Mouse (Mus musculus) MEL (cell line): ENCODE results near the gene Smc5.

Experiments used
- BHLHE40 ChIP-seq: IDR thresholded peaks from 2 replicates; pipeline ENCODE4 v1.6.1; 2012; ENCODE audit warnings: low read depth, mild to moderate bottlenecking, inconsistent platforms, low read length, improper control_type of control experiment, borderline replicate concordance
- CHD1 ChIP-seq: IDR thresholded peaks from 2 replicates; pipeline ENCODE4 v1.6.1; 2012; ENCODE audit warnings: low read depth, mild to moderate bottlenecking, inconsistent platforms, low read length, improper control_type of control experiment
- CHD2 ChIP-seq: IDR thresholded peaks from 2 replicates; pipeline ENCODE4 v1.6.1; 2011; ENCODE audit warnings: low read length, improper control_type of control experiment
- CTCF ChIP-seq, 3 experiments: IDR thresholded peaks in 2 of 3; conservative IDR thresholded peaks in 1 of 3; 2 replicates each; pipeline ENCODE4 v1.5.1; 2011 to 2012; ENCODE audit warnings: low read length in 3 of 3, low read depth in 2 of 3, mild to moderate bottlenecking in 2 of 3, improper control_type of control experiment in 1 of 3, inconsistent platforms in 1 of 3, mixed read lengths in 1 of 3, moderate library complexity in 1 of 3; ENCODE audit not compliant: control insufficient read depth in 1 of 3, insufficient read depth in 1 of 3, poor library complexity in 1 of 3, severe bottlenecking in 1 of 3
- EP300 ChIP-seq, 2 experiments: IDR thresholded peaks; 2 replicates each; pipeline ENCODE4 v1.6.1; 2011; ENCODE audit warnings: improper control_type of control experiment in 2 of 2, low read length in 2 of 2, low read depth in 1 of 2, mild to moderate bottlenecking in 1 of 2
- GABPA ChIP-seq: IDR thresholded peaks from 2 replicates; pipeline ENCODE4 v1.6.1; 2012; ENCODE audit warnings: low read depth, mild to moderate bottlenecking, inconsistent platforms, low read length, improper control_type of control experiment, moderate library complexity
- GATA1 ChIP-seq: IDR thresholded peaks from 2 replicates; pipeline ENCODE4 v1.6.1; 2011; ENCODE audit warnings: low read depth, low read length, improper control_type of control experiment
- MAX ChIP-seq: IDR thresholded peaks from 2 replicates; pipeline ENCODE4 v1.6.1; 2011; ENCODE audit warnings: low read length, improper control_type of control experiment
- POLR2A ChIP-seq, 2 experiments: IDR thresholded peaks; 2 replicates each; pipeline ENCODE4 v1.6.1; 2011 to 2012; ENCODE audit warnings: low read length in 2 of 2, mild to moderate bottlenecking in 2 of 2, control low read depth in 1 of 2, improper control_type of control experiment in 1 of 2, low read depth in 1 of 2, moderate library complexity in 1 of 2; ENCODE audit not compliant: control insufficient read depth in 1 of 2, insufficient read depth in 1 of 2, poor library complexity in 1 of 2
- RCOR1 ChIP-seq: IDR thresholded peaks from 2 replicates; pipeline ENCODE4 v1.6.1; 2012; ENCODE audit warnings: low read depth, mild to moderate bottlenecking, inconsistent platforms, low read length, improper control_type of control experiment
- ZMIZ1 ChIP-seq: IDR thresholded peaks from 2 replicates; pipeline ENCODE4 v1.6.1; 2012; ENCODE audit warnings: low read depth, mild to moderate bottlenecking, inconsistent platforms, low read length, improper control_type of control experiment, moderate library complexity
- ZNF384 ChIP-seq: IDR thresholded peaks from 2 replicates; pipeline ENCODE4 v1.6.1; 2012; ENCODE audit warnings: low read depth, mild to moderate bottlenecking, inconsistent platforms, low read length, improper control_type of control experiment

- TF ChIP-seq ZMIZ1: no peak
- TF ChIP-seq POLR2A (IDR thresholded peaks at IDR 0.05; ENCODE audit: control insufficient read depth in 1 of 2, insufficient read depth in 1 of 2, low read depth in 1 of 2, low read length in 2 of 2, poor library complexity in 1 of 2): no peak
- TF ChIP-seq CTCF (IDR thresholded peaks at IDR 0.05 in 2 of 3, conservative IDR thresholded peaks at IDR 0.05 in 1 of 3; ENCODE audit: control insufficient read depth in 1 of 3, insufficient read depth in 1 of 3, low read depth in 2 of 3, low read length in 3 of 3, poor library complexity in 1 of 3, severe bottlenecking in 1 of 3): no peak
- TF ChIP-seq MAX: no peak
- TF ChIP-seq ZNF384: no peak
- TF ChIP-seq EP300 (IDR thresholded peaks at IDR 0.05; ENCODE audit: low read depth in 1 of 2, low read length in 2 of 2): no peak
- no peak for TF ChIP-seq GABPA
- TF ChIP-seq CHD1: no peak
- TF ChIP-seq RCOR1: no peak
- no peak for TF ChIP-seq CHD2
- no peak for TF ChIP-seq GATA1
- no peak for TF ChIP-seq BHLHE40
Observed at GRCm38 (mm10) chr19:23188986-23189385, 84.7 kb downstream of the Smc5 start.
